Mouse (Mus musculus) spleen, postnatal 10 days (tissue): ENCODE measurements at regions not wholly inside any gene's neighbourhood (a gene's known extent, or its start where the extent isn't known, plus 50 kb on each side); places are given as distances from the start of the nearest gene placed in this dataset.
A peak's percentile ranks its signal among the peaks of the same experiment; 100 is the strongest.
"Not testable (repeated sequence)": the region's sequence is repeated elsewhere in the genome, so short reads cannot be mapped to it uniquely, and the experiment has no call there.

Experiments
- DNase-seq, 2 experiments: peaks; one replicate each; pipeline ENCODE4 v3.0.0; 2021 to 2022; ENCODE audit warnings: low spot score in 2 of 2

DNA sequence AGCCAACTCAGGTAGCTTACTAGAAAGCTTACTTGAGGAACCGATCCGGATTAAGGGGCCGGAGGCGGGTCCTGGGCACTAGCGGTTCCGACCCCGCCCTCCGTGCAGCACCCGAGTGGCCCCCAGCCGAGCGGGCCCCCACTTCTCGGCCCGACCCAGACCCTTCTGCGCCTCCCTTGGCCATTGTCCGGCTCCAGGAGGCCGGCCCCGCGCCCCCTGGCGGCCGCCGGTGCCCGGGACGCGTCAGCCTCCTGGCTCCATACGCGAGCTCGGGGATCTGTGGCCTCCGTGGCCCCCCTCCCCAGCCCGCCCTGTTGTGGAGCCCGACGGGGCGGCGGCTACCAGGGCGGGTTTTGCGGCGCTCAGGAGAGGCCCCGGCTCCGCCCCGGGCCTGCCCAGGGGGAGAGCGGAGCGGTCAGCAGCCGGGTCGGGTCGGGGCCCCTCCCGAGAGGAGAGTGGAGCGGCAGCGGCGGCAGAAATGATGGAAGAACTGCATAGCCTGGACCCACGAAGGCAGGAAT lies 94.3 kb upstream of the Zfp986 start:
- DNase-seq: peak; percentile 8 to 22

DNA sequence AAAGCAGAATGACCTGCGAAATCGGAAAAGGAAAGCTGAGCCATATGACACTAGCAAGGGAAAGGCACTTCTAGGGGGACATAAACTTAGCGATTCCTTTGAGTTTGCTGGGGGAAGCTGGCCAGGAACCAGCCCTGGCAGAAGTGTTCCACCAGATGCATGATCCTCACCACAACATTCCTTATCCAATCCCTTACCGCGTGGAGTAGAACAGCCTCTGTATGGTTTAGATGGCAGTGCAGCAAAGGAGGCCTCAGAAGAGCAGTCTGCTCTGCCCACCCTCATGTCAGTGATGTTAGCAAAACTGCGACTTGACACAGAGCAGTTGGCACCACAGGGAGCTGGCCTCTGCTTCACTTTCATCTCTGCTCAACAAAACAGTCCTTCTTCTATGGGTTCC lies 93.7 kb upstream of the Zfp986 start:
- DNase-seq: not testable (repeated sequence)

GRCm38 (mm10) chr4:145776531-145776930 lies 92.1 kb upstream of the Zfp986 start:
- DNase-seq: not testable (repeated sequence)

DNA sequence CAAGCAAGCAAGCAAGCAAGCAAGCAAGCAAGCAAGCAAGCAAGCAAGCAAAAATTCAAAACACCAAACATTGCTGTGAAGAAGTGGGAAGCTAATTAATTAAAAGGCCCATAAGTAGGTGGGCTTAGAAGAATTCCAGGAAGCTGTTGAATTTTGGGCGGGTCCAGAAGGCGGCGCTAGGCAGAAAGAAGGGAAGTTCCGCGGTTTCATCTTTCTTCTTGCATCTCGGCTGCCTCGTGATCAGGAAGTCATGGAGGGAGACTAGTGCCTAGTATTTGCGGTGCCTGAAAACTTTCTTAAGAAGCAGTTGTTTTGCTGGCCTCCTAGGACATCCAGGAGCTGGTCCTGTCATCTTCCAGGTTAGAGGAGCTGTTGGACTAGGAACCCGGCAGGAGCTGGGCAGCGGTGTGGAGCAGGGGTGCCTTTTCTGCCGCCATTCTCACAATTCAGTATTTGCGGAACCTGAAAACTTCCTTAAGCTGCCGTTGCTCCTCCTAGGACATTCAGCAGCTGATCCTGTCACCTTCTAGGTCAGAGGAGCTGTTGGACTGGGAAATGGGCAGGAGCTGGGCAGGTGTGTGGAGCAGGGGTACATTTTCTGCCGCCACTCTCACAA lies 87.2 kb upstream of the Zfp986 start:
- DNase-seq: not testable (repeated sequence)

- DNase-seq: not testable (repeated sequence)
Observed at GRCm38 (mm10) chr4:145814674-145815073, 53.9 kb upstream of the Zfp986 start.
